17 mouse cellular contexts compared by ENCODE assay signal in the genomic region with DNA sequence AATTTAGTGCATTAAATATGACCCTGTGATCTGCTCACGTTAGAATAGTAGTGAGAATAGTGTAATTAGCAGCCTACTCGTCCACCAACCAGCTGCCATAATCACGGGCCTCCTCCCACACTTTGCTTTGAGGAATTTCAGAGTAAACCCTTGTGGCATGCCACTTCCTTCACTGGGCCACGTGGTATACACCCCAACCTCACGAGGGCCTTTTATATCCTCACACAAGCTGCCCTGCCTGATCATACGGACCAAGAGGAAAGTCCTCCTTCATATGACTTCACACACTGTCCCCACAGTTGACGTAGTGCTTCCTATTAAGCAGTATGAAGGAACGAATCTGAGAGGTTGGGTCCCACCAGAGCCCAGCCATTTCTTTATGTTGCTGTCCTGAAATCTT.
A peak's percentile ranks its signal among the peaks of the same experiment; 100 is the strongest.
DNase-seq lines count a peak whose midpoint lies in the region; ATAC-seq and TF ChIP-seq lines count a peak whose summit lies in the region.
"Had no signal": no experiment of that assay in that cellular context is flagged by ENCODE, and none has a peak within 500 bp of the region (broad histone marks: within the 10 kb centered on the region; RNA-seq: fewer than 3 reads in every experiment).

No protein-coding gene starts in this region.

- H3K27me3 ChIP-seq in megakaryocyte, embryonic 14.5 days (replicated peaks) = peaks cover 23% of the 10 kb centered on the region
- no peaks in the 10 kb centered on the region for H3K27me3 ChIP-seq in thymus, adult 2 months (ENCODE audit: control insufficient read depth, insufficient read depth, low read length)
- H3K27me3 ChIP-seq in cerebellum, adult 2 months (ENCODE audit: control insufficient read depth, insufficient read depth, low read length) = no peaks in the 10 kb centered on the region; the same call in 1 of the 2 replicates
- H3K27me3 ChIP-seq: embryonic facial prominence, embryonic 12.5 days; hindbrain, embryonic 13.5 days; limb, embryonic 15.5 days had no signal

- no peaks in the 10 kb centered on the region for H3K36me3 ChIP-seq in megakaryocyte, embryonic 14.5 days (replicated peaks; ENCODE audit: low read length)
- no peaks in the 10 kb centered on the region for H3K36me3 ChIP-seq in thymus, adult 2 months (ENCODE audit: control insufficient read depth, insufficient read depth, low read length)
- H3K36me3 ChIP-seq: embryonic facial prominence, embryonic 12.5 days; hindbrain, embryonic 13.5 days; limb, embryonic 15.5 days had no signal

- WGBS in thymus, adult 2 months = 4% methylated on average over 8 of the region's 8 CpGs
- 86% methylated on average over 8 of the region's 8 CpGs for WGBS in cerebellum, adult 2 months

- H3K4me1 ChIP-seq in megakaryocyte, embryonic 14.5 days = peaks cover 61% of the 10 kb centered on the region
- peaks cover 8% of the 10 kb centered on the region for H3K4me1 ChIP-seq in thymus, adult 2 months (replicated peaks; ENCODE audit: control insufficient read depth, insufficient read depth, low read length)
- no peaks in the 10 kb centered on the region for H3K4me1 ChIP-seq in cerebellum, adult 2 months (ENCODE audit: control insufficient read depth, insufficient read depth, low read length)
- H3K4me1 ChIP-seq: embryonic facial prominence, embryonic 12.5 days; hindbrain, embryonic 13.5 days had no signal

- H3K9me3 ChIP-seq in megakaryocyte, embryonic 14.5 days = no peaks in the 10 kb centered on the region
- H3K9me3 ChIP-seq: embryonic facial prominence, embryonic 12.5 days; hindbrain, embryonic 13.5 days; limb, embryonic 15.5 days had no signal

- H3K4me3 ChIP-seq in megakaryocyte, embryonic 14.5 days (replicated peaks) = peak overlapping the region; percentile 44
- H3K4me3 ChIP-seq in thymus, adult 2 months (ENCODE audit: control insufficient read depth, insufficient read depth, low read length) = no peak overlapping the region
- no peak overlapping the region for H3K4me3 ChIP-seq in cerebellum, adult 2 months (replicated peaks; ENCODE audit: insufficient read depth, low read depth, low read length)
- H3K4me3 ChIP-seq: embryonic facial prominence, embryonic 12.5 days; hindbrain, embryonic 13.5 days; limb, embryonic 15.5 days had no signal

- TF ChIP-seq CTCF in thymus, adult 2 months (IDR thresholded peaks at IDR 0.05; ENCODE audit: borderline replicate concordance, control insufficient read depth, extremely low read depth, insufficient read depth, low read length, poor library complexity) = no peak
- TF ChIP-seq CTCF in cerebellum, adult 2 months (IDR thresholded peaks at IDR 0.05; ENCODE audit: borderline replicate concordance, insufficient read depth, low read depth, low read length) = no peak

- H3K27ac ChIP-seq in thymus, adult 2 months (ENCODE audit: control insufficient read depth, insufficient read depth, low read length) = no peak overlapping the region
- H3K27ac ChIP-seq in cerebellum, adult 2 months (ENCODE audit: insufficient read depth, low read length) = no peak overlapping the region
- H3K27ac ChIP-seq: embryonic facial prominence, embryonic 12.5 days; hindbrain, embryonic 13.5 days; limb, embryonic 15.5 days; stomach, postnatal 0 days had no signal

- DNase-seq in B cell, adult 2 months = peak; percentile 4 to 5
- peak; percentile 84 for DNase-seq in T-cell, adult 2 months (ENCODE audit: low spot score)
- peak; percentile 49 for DNase-seq in thymus, adult 2 months
- DNase-seq in cerebellum, adult 2 months = no peak
- DNase-seq in urinary bladder, postnatal 14 days (ENCODE audit: low spot score) = no peak
- no peak for DNase-seq in right cerebral cortex, postnatal 4 days
- DNase-seq: adrenal gland, postnatal 10 days; cerebellum, adult 11-12 months; heart, postnatal 10 days; kidney, adult 18-20 months; kidney, postnatal 14 days had no signal

- ATAC-seq in erythroblast, adult 5-6 weeks (replicated peaks; ENCODE audit: low FRiP score, poor library complexity, severe bottlenecking) = no peak

- TF ChIP-seq POLR2A in thymus, adult 2 months (IDR thresholded peaks at IDR 0.05; ENCODE audit: control insufficient read depth, extremely low read depth, insufficient read depth, low read length, poor library complexity) = no peak
- TF ChIP-seq POLR2A in cerebellum, adult 2 months (IDR thresholded peaks at IDR 0.05; ENCODE audit: borderline replicate concordance, insufficient read depth, low read length) = no peak

Comparison
In these comparisons a context has a peak if more than half of its experiments do, and no peak if none do; other contexts are left out.
1. DNase-seq: peak in B cell, adult 2 months (2 of 2), T-cell, adult 2 months (single experiment) and thymus, adult 2 months (single experiment); none in cerebellum, adult 2 months (0 of 2), urinary bladder, postnatal 14 days (single experiment) and right cerebral cortex, postnatal 4 days (single experiment).